Mouse (Mus musculus): ENCODE measurements around the gene Luc7l. TPM values are rescaled to one million over a fixed set of nuclear protein-coding genes. Genes with fewer than 3 reads are reported as not detected.
A peak's percentile ranks its signal among the peaks of the same experiment; 100 is the strongest.

Gene Luc7l
- total and polyA plus RNA-seq, 2 experiments from 2014 or later, result 90.6 to 95.2 TPM

- Histone ChIP-seq H3K4me1 (ENCODE audit: insufficient read depth, low read length) (no peaks in the 10 kb centered on the region), H3K9ac (replicated peaks; ENCODE audit: low read length, poor library complexity, severe bottlenecking) (no peak overlapping the region), H3K9me3 (ENCODE audit: low read length) (no peaks in the 10 kb centered on the region), H3K4me2 (ENCODE audit: low read depth, low read length, poor library complexity, severe bottlenecking) (no peak overlapping the region), H3K27me3 (ENCODE audit: insufficient read depth, low read length) (no peaks in the 10 kb centered on the region), H3K27ac (ENCODE audit: low read depth, low read length) (no peak overlapping the region), H3K36me3 (ENCODE audit: insufficient read depth, low read length) (peaks cover 37% of the 10 kb centered on the region), H3K4me3 (ENCODE audit: low read depth, low read length) (no peak overlapping the region)
- TF ChIP-seq CTCF (IDR thresholded peaks at IDR 0.05), result no peak
- DNase-seq (ENCODE audit: low spot score) (no peak), ATAC-seq (ENCODE audit: low FRiP score) (no peak)
- 87% methylated on average over 11 of the region's 11 CpGs for WGBS
Measured at GRCm38 (mm10) chr17:26212681-26213080, 40.0 kb upstream of the Luc7l start.

- H3K9me3 ChIP-seq (ENCODE audit: low read length), result no peaks in the 10 kb centered on the region
- H3K27me3 ChIP-seq (ENCODE audit: insufficient read depth, low read length), result no peaks in the 10 kb centered on the region
- no peak overlapping the region for H3K4me3 ChIP-seq (ENCODE audit: low read depth, low read length)
- H3K4me2 ChIP-seq (ENCODE audit: low read depth, low read length, poor library complexity, severe bottlenecking), result no peak overlapping the region
- H3K36me3 ChIP-seq (ENCODE audit: insufficient read depth, low read length), result peaks cover 7% of the 10 kb centered on the region
- H3K27ac ChIP-seq (ENCODE audit: low read depth, low read length), result no peak overlapping the region
- ATAC-seq (ENCODE audit: low FRiP score) (no peak), DNase-seq (ENCODE audit: low spot score) (no peak)
- no peak overlapping the region for H3K9ac ChIP-seq (replicated peaks; ENCODE audit: low read length, poor library complexity, severe bottlenecking)
- no peak for TF ChIP-seq CTCF (IDR thresholded peaks at IDR 0.05)
- no peaks in the 10 kb centered on the region for H3K4me1 ChIP-seq (ENCODE audit: insufficient read depth, low read length)
- WGBS, result 88% methylated on average over 2 of the region's 2 CpGs
Measured at GRCm38 (mm10) chr17:26221508-26221907, 31.2 kb upstream of the Luc7l start.

GRCm38 (mm10) chr17:26225150-26225549 is 27.5 kb upstream of the Luc7l start:
- DNase-seq (ENCODE audit: low spot score) (no peak), ATAC-seq (ENCODE audit: low FRiP score) (no peak)
- H3K4me2 ChIP-seq (ENCODE audit: low read depth, low read length, poor library complexity, severe bottlenecking), result no peak overlapping the region
- WGBS, result 84% methylated on average over 12 of the region's 12 CpGs
- no peaks in the 10 kb centered on the region for H3K27me3 ChIP-seq (ENCODE audit: insufficient read depth, low read length)
- H3K9ac ChIP-seq (replicated peaks; ENCODE audit: low read length, poor library complexity, severe bottlenecking), result no peak overlapping the region
- no peak for TF ChIP-seq CTCF (IDR thresholded peaks at IDR 0.05)
- no peaks in the 10 kb centered on the region for H3K4me1 ChIP-seq (ENCODE audit: insufficient read depth, low read length)
- no peak overlapping the region for H3K27ac ChIP-seq (ENCODE audit: low read depth, low read length)
- H3K4me3 ChIP-seq (ENCODE audit: low read depth, low read length), result no peak overlapping the region
- no peaks in the 10 kb centered on the region for H3K36me3 ChIP-seq (ENCODE audit: insufficient read depth, low read length)
- H3K9me3 ChIP-seq (ENCODE audit: low read length), result no peaks in the 10 kb centered on the region

GRCm38 (mm10) chr17:26229776-26230175 is 22.9 kb upstream of the Luc7l start:
- H3K9ac ChIP-seq (replicated peaks; ENCODE audit: low read length, poor library complexity, severe bottlenecking), result no peak overlapping the region
- H3K4me1 ChIP-seq (ENCODE audit: insufficient read depth, low read length), result no peaks in the 10 kb centered on the region
- H3K27ac ChIP-seq (ENCODE audit: low read depth, low read length), result no peak overlapping the region
- DNase-seq (ENCODE audit: low spot score) (no peak), ATAC-seq (ENCODE audit: low FRiP score) (no peak)
- WGBS, result 91% methylated on average over 5 of the region's 5 CpGs
- H3K9me3 ChIP-seq (ENCODE audit: low read length), result no peaks in the 10 kb centered on the region
- H3K4me2 ChIP-seq (ENCODE audit: low read depth, low read length, poor library complexity, severe bottlenecking), result no peak overlapping the region
- no peak for TF ChIP-seq CTCF (IDR thresholded peaks at IDR 0.05)
- no peaks in the 10 kb centered on the region for H3K27me3 ChIP-seq (ENCODE audit: insufficient read depth, low read length)
- no peaks in the 10 kb centered on the region for H3K36me3 ChIP-seq (ENCODE audit: insufficient read depth, low read length)
- H3K4me3 ChIP-seq (ENCODE audit: low read depth, low read length), result no peak overlapping the region

GRCm38 (mm10) chr17:26231156-26231555 is 21.5 kb upstream of the Luc7l start:
- no peak for ATAC-seq (ENCODE audit: low FRiP score)
- no peak for DNase-seq (ENCODE audit: low spot score)
- Histone ChIP-seq H3K4me2 (ENCODE audit: low read depth, low read length, poor library complexity, severe bottlenecking) (no peak overlapping the region), H3K9ac (replicated peaks; ENCODE audit: low read length, poor library complexity, severe bottlenecking) (no peak overlapping the region), H3K36me3 (ENCODE audit: insufficient read depth, low read length) (no peaks in the 10 kb centered on the region), H3K9me3 (ENCODE audit: low read length) (no peaks in the 10 kb centered on the region), H3K4me3 (ENCODE audit: low read depth, low read length) (no peak overlapping the region), H3K27ac (ENCODE audit: low read depth, low read length) (no peak overlapping the region), H3K4me1 (ENCODE audit: insufficient read depth, low read length) (no peaks in the 10 kb centered on the region), H3K27me3 (ENCODE audit: insufficient read depth, low read length) (no peaks in the 10 kb centered on the region)
- TF ChIP-seq CTCF (IDR thresholded peaks at IDR 0.05), result no peak
- WGBS, result 77% methylated on average over 5 of the region's 5 CpGs

- Histone ChIP-seq H3K9ac (replicated peaks; ENCODE audit: low read length, poor library complexity, severe bottlenecking) (no peak overlapping the region), H3K4me2 (ENCODE audit: low read depth, low read length, poor library complexity, severe bottlenecking) (no peak overlapping the region), H3K36me3 (ENCODE audit: insufficient read depth, low read length) (no peaks in the 10 kb centered on the region), H3K27me3 (ENCODE audit: insufficient read depth, low read length) (no peaks in the 10 kb centered on the region), H3K4me1 (ENCODE audit: insufficient read depth, low read length) (no peaks in the 10 kb centered on the region), H3K4me3 (ENCODE audit: low read depth, low read length) (no peak overlapping the region), H3K27ac (ENCODE audit: low read depth, low read length) (no peak overlapping the region), H3K9me3 (ENCODE audit: low read length) (no peaks in the 10 kb centered on the region)
- WGBS, result 77% methylated on average over 8 of the region's 8 CpGs
- ATAC-seq (ENCODE audit: low FRiP score) (no peak), DNase-seq (ENCODE audit: low spot score) (no peak)
- peak; percentile 28; the same call in 1 of the 2 replicates for TF ChIP-seq CTCF (IDR thresholded peaks at IDR 0.05)
Measured at GRCm38 (mm10) chr17:26232863-26233262, 19.8 kb upstream of the Luc7l start.
